Mouse (Mus musculus) retina, postnatal 1 day (tissue): ENCODE data around the gene Arpp21.

ENCODE experiments used
- DNase-seq: peaks from one replicate; pipeline ENCODE4 v3.0.0-alpha.2; 2012

The Arpp21 gene

DNA sequence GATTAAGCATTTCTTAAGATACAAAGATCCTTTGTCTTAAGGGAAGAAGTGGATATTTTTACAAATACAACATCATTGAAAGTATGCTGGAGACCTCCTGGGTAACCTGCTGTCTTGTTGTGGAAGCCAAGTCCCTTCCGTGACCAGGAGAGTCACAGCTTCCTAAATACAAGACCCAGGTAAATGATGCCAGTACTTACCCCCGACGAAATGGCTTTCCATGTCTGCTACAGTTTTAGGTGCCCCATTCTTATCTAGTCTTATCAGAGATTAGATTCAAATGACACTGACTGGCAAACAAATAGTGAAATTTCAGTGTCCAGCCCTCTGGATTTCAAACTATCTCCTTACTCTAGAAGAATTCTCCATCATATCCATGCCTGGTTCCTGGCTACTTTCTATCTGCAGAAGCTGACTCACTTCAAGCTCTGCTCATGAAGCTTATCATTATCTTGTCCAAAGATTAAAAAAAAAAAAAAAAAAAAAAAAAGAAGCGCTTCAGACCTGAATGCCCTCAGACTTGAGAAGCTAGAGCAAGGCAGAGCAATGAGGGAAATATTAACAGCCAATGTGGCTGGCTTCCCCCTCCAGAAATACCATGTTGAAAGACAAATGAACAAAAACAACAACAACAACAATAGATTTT is 4.9 kb downstream of the Arpp21 start:
- no peak for DNase-seq

DNA sequence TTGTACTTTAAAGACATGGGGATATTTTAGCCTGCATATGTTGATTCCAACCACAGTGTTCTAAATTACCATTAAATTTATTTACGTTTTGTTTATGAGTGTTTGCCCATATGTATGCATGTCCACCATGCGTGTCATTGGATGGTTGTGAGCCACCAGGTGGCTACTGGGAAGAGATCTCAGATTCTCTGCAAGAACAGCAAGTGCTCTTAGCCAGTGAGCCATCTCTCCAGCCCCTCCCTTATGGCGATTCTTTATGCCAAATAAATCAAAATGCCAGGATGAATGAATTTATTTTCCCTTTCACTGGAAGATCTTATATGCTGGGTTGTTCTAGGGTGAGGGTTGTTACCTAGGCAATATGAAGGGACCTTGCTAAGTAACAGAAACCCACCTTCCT is 7.3 kb downstream of the Arpp21 start:
- DNase-seq, result no peak

DNA sequence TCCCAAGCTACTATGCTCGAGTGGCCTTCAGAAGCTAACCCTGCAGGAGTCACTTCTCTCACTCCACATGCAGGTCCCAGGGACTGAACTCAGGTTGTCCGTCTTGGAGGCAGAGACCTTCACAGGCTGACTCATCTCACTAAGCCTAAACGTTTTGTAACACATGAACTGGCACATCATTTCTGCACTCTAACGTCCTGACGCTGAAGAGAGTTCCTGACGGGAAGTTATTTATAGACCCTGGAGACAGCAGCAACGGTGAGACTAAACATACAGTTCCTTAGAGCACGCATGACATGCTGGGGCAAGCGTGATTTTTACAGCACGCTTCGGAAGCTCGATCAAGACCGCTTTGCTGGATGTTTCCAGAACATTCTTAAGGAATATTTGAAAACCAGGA is 8.6 kb downstream of the Arpp21 start:
- DNase-seq, result no peak

GRCm38 (mm10) chr9:112226511-112226910 is 9.2 kb downstream of the Arpp21 start:
- no peak for DNase-seq

DNA sequence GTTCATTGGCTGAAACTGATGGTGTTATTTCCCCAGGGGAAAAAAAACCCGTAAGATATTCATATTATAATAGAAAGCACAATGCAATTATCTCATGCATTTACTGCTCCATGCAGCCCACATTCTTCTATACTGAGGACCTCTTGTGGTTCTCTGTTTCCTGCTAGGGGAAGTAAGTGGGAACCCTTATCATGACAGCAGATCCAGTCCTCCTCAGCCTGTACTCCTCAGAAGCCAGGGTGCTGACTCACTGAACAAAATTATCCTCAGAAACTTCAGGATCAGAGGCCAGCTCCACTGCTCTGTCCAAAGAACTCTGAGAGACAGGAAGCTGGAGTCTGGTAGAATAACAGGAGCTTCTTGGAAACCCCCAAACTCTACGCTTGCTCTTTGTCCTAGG is 10.7 kb downstream of the Arpp21 start:
- no peak for DNase-seq

DNA sequence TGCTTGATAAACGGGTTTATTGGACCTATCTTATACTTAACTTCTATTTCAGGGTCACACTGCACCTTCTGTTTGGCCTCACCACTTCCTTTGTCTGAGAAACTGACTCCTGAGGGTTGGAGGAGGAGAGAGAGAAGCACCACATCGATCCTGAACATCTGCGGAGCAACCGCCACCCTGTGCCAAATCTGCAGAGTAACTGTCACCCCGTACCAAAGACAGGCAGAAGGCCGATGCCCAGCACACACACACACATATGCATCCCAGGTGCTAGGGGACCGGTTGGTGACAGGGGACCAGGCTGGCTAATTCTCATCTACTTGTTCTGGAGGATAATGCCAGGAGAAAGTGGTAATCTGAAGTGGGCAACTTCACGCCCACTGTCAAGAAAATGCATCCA is 16.4 kb downstream of the Arpp21 start:
- DNase-seq, result no peak

DNA sequence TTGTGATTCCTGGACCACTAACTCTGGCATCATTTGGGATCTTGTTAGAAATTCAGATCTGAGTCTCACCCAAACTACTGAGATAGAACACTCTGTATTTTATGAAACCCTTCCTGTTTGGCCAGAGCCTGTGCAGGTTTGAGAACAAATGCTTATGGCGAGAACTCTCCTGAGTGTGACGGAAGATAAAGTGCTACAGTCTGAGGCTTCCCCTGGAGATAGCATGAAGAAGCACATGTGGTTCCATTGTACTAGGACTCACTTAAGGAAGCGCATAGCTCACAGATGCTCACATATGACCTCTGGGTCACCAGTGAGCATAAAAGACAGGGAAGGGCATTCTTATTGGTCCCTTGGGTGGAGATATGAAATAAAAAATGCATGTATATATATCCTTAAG is 17.5 kb downstream of the Arpp21 start:
- no peak for DNase-seq

- DNase-seq, result no peak
Observed at GRCm38 (mm10) chr9:112217161-112217560, 18.6 kb downstream of the Arpp21 start.

GRCm38 (mm10) chr9:112215030-112215806 is 20.5 kb downstream of the Arpp21 start:
- no peak for DNase-seq

- DNase-seq, result no peak
Observed at GRCm38 (mm10) chr9:112213411-112214255, 22.1 kb downstream of the Arpp21 start.

- peak; percentile 34 for DNase-seq
Observed at GRCm38 (mm10) chr9:112209803-112210202, 25.9 kb downstream of the Arpp21 start.

DNA sequence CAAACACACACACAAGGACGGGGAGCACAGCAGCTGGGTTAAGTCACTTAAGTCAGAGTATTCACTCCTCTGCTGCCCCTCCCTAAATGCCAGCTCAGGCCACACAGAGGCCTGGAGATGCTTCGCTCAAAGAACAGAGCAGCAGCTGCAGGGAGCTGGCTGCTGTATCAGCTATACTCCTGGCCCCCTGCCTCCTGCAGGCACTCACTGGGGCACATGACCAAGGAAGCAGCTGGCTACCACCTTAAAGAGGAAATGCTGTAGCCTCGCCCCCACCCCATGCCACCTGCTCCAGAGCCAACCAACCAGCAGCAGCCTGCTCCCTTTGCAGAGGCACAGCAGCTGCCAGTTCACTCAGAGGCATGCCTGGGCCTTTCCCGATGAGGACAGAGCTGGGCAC is 28.0 kb downstream of the Arpp21 start:
- DNase-seq, result peak; percentile 92

GRCm38 (mm10) chr9:112198296-112198695 is 37.4 kb downstream of the Arpp21 start:
- no peak for DNase-seq

DNA sequence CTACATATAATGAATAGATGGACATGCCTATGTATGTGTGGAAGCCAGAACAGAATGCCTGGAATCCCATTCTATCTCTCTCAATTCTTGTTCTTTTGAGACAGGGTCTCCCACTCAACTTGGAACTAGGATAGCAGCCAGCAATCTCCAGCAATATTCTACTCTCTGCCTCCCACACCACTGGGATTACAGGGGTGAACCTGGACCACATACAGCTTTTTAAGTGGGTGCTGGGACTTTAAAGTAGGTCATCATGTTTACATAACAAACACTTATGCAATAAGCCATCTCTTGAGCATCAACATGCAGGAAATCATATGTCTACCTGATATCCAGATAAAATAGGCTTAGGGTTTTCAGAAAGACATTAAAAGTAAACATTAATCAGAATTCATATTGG is 41.7 kb downstream of the Arpp21 start:
- DNase-seq, result no peak

DNA sequence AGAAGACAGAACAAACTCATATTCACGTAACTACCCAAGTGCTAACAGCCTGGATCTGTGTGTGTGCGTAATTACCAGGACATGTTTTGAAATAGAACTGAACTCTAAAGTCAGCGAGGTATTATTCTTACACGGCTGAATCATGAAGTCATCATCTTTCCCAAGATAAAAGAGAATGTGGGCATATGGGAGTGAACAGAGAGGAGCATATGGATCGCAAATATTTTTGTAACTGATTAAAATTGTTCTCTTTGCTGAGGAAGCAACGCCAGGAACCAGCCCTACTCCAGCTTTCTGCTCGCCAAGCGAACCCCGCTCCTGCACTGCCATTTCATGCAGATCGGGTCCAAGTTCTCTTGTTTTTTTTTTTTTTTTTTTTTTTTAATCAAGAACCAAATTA is 46.3 kb downstream of the Arpp21 start:
- no peak for DNase-seq

GRCm38 (mm10) chr9:112188358-112188893 is 47.3 kb downstream of the Arpp21 start:
- DNase-seq, result peak; percentile 11

- peak; percentile 46 for DNase-seq
Observed at GRCm38 (mm10) chr9:112187667-112188066, 48.1 kb downstream of the Arpp21 start.

DNA sequence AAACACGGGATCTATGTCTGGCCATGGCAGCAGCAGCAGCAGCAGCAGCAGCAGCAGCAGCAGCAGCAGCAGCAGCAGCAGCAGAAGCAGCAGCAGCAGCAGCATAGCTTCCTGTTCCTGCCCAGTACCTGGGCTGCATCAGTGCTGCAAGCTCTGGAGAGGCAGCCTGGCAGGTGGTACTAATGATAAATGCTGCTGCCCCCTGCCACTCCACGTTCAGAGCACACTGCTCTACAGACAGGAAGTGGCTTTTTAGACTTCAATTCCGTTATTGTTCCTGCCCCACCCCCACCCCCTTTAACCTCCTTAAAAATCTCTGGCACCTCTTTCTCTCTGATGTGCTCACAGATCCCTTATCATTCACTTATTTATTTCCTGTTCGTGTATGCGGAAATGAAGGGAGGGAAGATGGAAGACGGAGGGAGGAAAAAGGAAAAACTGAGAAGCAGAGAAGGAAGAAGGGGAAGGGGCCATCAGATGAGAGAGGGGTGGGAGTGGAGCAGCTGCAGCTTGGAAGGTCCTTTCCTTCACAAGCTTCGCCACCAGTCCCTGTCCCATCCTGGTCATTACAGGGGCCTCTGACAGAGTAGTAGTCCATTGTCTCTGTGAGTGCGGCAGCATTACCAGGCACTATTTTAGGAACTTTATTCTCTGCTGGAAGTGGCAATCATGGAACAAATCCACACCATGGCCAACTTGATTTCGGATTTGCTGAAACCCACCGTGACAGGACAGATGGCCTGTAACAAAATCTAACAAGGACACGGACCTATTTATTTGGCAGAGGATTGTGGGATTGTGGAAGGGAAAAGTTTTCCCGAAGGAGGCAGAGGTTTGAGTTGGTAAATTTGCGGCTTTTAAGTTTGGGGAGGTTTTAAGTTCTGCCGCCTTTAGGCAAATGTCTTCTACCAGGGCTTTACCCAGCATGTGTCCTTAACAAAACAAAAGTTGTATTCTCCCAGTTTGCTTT is 49.1 kb downstream of the Arpp21 start:
- peak; percentile 34 for DNase-seq

- no peak for DNase-seq
Observed at GRCm38 (mm10) chr9:112185746-112186145, 50.0 kb downstream of the Arpp21 start.

- no peak for DNase-seq
Observed at GRCm38 (mm10) chr9:112182738-112183137, 53.0 kb downstream of the Arpp21 start.

- DNase-seq, result no peak
Observed at GRCm38 (mm10) chr9:112180006-112180405, 55.7 kb downstream of the Arpp21 start.

DNA sequence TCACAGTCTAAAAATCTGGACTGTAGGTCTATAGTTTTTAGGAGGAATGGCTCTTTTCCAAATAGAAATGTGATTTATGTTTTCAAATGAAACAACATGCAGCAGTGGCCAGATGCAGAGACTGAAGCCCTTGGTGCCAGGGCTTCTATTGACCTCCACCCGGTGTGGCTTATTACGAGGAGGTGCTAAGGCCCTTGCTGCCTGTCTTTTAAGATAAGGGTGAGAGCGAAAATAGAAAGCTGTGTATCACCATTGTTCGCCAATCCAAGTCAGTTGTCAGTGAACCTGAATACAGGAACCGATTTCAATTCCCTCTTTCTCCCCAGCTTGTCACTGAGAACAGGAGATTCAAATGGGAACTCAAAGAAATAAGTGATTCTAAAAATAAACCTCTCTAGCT is 57.3 kb downstream of the Arpp21 start:
- DNase-seq, result no peak
